Mouse (Mus musculus): Measurements from ENCODE around the gene Olfr1282. TPM values are rescaled to one million over a fixed set of nuclear protein-coding genes. Genes with fewer than 3 reads are reported as not detected.
"Not testable (repeated sequence)": the region's sequence is repeated elsewhere in the genome, so short reads cannot be mapped to it uniquely, and the experiment has no call there.

The Olfr1282 gene
- not detected in 2 replicates for polyA plus RNA-seq (2016; fragmentation: Nextera tagmentation; extraction: Ambion mirVana)

GRCm38 (mm10) chr2:111335976-111336375, at the start of gene Olfr1282:
Gene Olfr1282, minus strand, starts transcription at chr2:111336076.
- Histone ChIP-seq H3K9me3 (no peaks in the 10 kb centered on the region), H3K27me3 (no peaks in the 10 kb centered on the region), H3K9ac (no peak within 1 kb of the TSS), H3K4me2 (replicated peaks) (no peak within 1 kb of the TSS), H3K36me3 (no peaks in the 10 kb centered on the region), H3K4me1 (no peaks in the 10 kb centered on the region), H3K27ac (no peak within 1 kb of the TSS), H3K4me3 (no peak within 1 kb of the TSS)
- no peak for ATAC-seq (ENCODE audit: insufficient number of reproducible peaks, insufficient read depth, low FRiP score, low TSS enrichment)
- 74% methylated on average over 2 of the region's 2 CpGs for WGBS

GRCm38 (mm10) chr2:111375222-111375621, 39.3 kb upstream of the Olfr1282 start, which contains the start of gene Olfr1284:
Gene Olfr1284, plus strand, starts transcription at chr2:111375522.
- Histone ChIP-seq H3K27ac (no peak within 1 kb of the TSS), H3K36me3 (no peaks in the 10 kb centered on the region), H3K27me3 (no peaks in the 10 kb centered on the region), H3K4me3 (no peak within 1 kb of the TSS), H3K9ac (no peak within 1 kb of the TSS), H3K4me2 (replicated peaks) (no peak within 1 kb of the TSS), H3K9me3 (no peaks in the 10 kb centered on the region), H3K4me1 (no peaks in the 10 kb centered on the region)
- 84% methylated on average over 1 of the region's 1 CpGs for WGBS
- no peak for ATAC-seq (ENCODE audit: insufficient number of reproducible peaks, insufficient read depth, low FRiP score, low TSS enrichment)

- no peaks in the 10 kb centered on the region for H3K9me3 ChIP-seq
- no peak within 1 kb of the TSS for H3K27ac ChIP-seq
- H3K4me1 ChIP-seq, result no peaks in the 10 kb centered on the region
- no peak within 1 kb of the TSS for H3K9ac ChIP-seq
- no peaks in the 10 kb centered on the region for H3K27me3 ChIP-seq
- H3K4me3 ChIP-seq, result no peak within 1 kb of the TSS
- ATAC-seq (ENCODE audit: insufficient number of reproducible peaks, insufficient read depth, low FRiP score, low TSS enrichment), result no peak
- H3K4me2 ChIP-seq (replicated peaks), result no peak within 1 kb of the TSS
- WGBS, result 72% methylated on average over 2 of the region's 2 CpGs
- no peaks in the 10 kb centered on the region for H3K36me3 ChIP-seq
Measured at GRCm38 (mm10) chr2:111366490-111366889, 30.6 kb upstream of the Olfr1282 start, which contains the start of gene Olfr1283. Gene Olfr1283, plus strand, starts transcription at chr2:111366790.

GRCm38 (mm10) chr2:111333721-111334120, 2.2 kb downstream of the Olfr1282 start:
- not testable (repeated sequence) for H3K4me2 ChIP-seq (replicated peaks); H3K27ac ChIP-seq; H3K36me3 ChIP-seq; ATAC-seq (ENCODE audit: insufficient number of reproducible peaks, insufficient read depth, low FRiP score, low TSS enrichment); H3K4me1 ChIP-seq; H3K27me3 ChIP-seq; H3K4me3 ChIP-seq; H3K9ac ChIP-seq; H3K9me3 ChIP-seq
- WGBS, result 87% methylated on average over 5 of the region's 5 CpGs

GRCm38 (mm10) chr2:111326220-111326619, 9.7 kb downstream of the Olfr1282 start, which contains the start of gene Olfr1281:
Gene Olfr1281, plus strand, starts transcription at chr2:111326520.
- H3K9me3 ChIP-seq, result no peaks in the 10 kb centered on the region
- no peaks in the 10 kb centered on the region for H3K36me3 ChIP-seq
- H3K4me1 ChIP-seq, result no peaks in the 10 kb centered on the region
- 78% methylated on average over 2 of the region's 2 CpGs for WGBS
- no peak within 1 kb of the TSS for H3K4me3 ChIP-seq
- H3K9ac ChIP-seq, result no peak within 1 kb of the TSS
- H3K27me3 ChIP-seq, result no peaks in the 10 kb centered on the region
- H3K4me2 ChIP-seq (replicated peaks), result no peak within 1 kb of the TSS
- no peak for ATAC-seq (ENCODE audit: insufficient number of reproducible peaks, insufficient read depth, low FRiP score, low TSS enrichment)
- no peak within 1 kb of the TSS for H3K27ac ChIP-seq

- H3K4me3 ChIP-seq, result no peak within 1 kb of the TSS
- no peak within 1 kb of the TSS for H3K4me2 ChIP-seq (replicated peaks)
- H3K4me1 ChIP-seq, result no peaks in the 10 kb centered on the region
- no peaks in the 10 kb centered on the region for H3K9me3 ChIP-seq
- no peaks in the 10 kb centered on the region for H3K27me3 ChIP-seq
- no peak for ATAC-seq (ENCODE audit: insufficient number of reproducible peaks, insufficient read depth, low FRiP score, low TSS enrichment)
- no peak within 1 kb of the TSS for H3K9ac ChIP-seq
- H3K36me3 ChIP-seq, result no peaks in the 10 kb centered on the region
- no peak within 1 kb of the TSS for H3K27ac ChIP-seq
Measured at GRCm38 (mm10) chr2:111313717-111314116, 22.2 kb downstream of the Olfr1282 start, which contains the start of gene Olfr1280. Gene Olfr1280, plus strand, starts transcription at chr2:111314017.

- ATAC-seq (ENCODE audit: insufficient number of reproducible peaks, insufficient read depth, low FRiP score, low TSS enrichment), result no peak
- Histone ChIP-seq H3K27me3 (no peaks in the 10 kb centered on the region), H3K36me3 (no peaks in the 10 kb centered on the region), H3K4me2 (replicated peaks) (no peak within 1 kb of the TSS), H3K27ac (no peak within 1 kb of the TSS), H3K9me3 (no peaks in the 10 kb centered on the region), H3K4me3 (no peak within 1 kb of the TSS), H3K4me1 (no peaks in the 10 kb centered on the region), H3K9ac (no peak within 1 kb of the TSS)
Measured at GRCm38 (mm10) chr2:111300374-111300773, 35.5 kb downstream of the Olfr1282 start, which contains the start of gene Olfr1279. Gene Olfr1279, plus strand, starts transcription at chr2:111300635.

GRCm38 (mm10) chr2:111298541-111298940, 37.3 kb downstream of the Olfr1282 start:
- no peaks in the 10 kb centered on the region for H3K9me3 ChIP-seq
- H3K36me3 ChIP-seq, result no peaks in the 10 kb centered on the region
- H3K4me3 ChIP-seq, result no peak overlapping the region
- H3K27me3 ChIP-seq, result no peaks in the 10 kb centered on the region
- no peak overlapping the region for H3K4me2 ChIP-seq (replicated peaks)
- H3K4me1 ChIP-seq, result no peaks in the 10 kb centered on the region
- no peak overlapping the region for H3K9ac ChIP-seq
- H3K27ac ChIP-seq, result no peak overlapping the region
- no peak for ATAC-seq (ENCODE audit: insufficient number of reproducible peaks, insufficient read depth, low FRiP score, low TSS enrichment)

- Histone ChIP-seq H3K27ac (no peak within 1 kb of the TSS), H3K4me3 (no peak within 1 kb of the TSS), H3K27me3 (no peaks in the 10 kb centered on the region), H3K36me3 (no peaks in the 10 kb centered on the region), H3K4me1 (no peaks in the 10 kb centered on the region), H3K9me3 (no peaks in the 10 kb centered on the region), H3K4me2 (replicated peaks) (no peak within 1 kb of the TSS), H3K9ac (no peak within 1 kb of the TSS)
- no peak for ATAC-seq (ENCODE audit: insufficient number of reproducible peaks, insufficient read depth, low FRiP score, low TSS enrichment)
Measured at GRCm38 (mm10) chr2:111289836-111290235, 46.0 kb downstream of the Olfr1282 start, which contains the start of gene Olfr1278. Gene Olfr1278, plus strand, starts transcription at chr2:111290136.

Other genes starting within 250 kb of the Olfr1282 start
- not detected in 2 replicates for gene Gm13941, start 230.1 kb downstream of the Olfr1282 start, polyA plus RNA-seq (2016; fragmentation: Nextera tagmentation; extraction: Ambion mirVana)
- not detected in 2 replicates for gene Gm15130, start 183.1 kb downstream of the Olfr1282 start, polyA plus RNA-seq (2016; fragmentation: Nextera tagmentation; extraction: Ambion mirVana)
- gene 4930430A15Rik, start 106.5 kb downstream of the Olfr1282 start, polyA plus RNA-seq (2016; fragmentation: Nextera tagmentation; extraction: Ambion mirVana), result not detected in 2 replicates
- gene Olfr1275, start 100.8 kb downstream of the Olfr1282 start, polyA plus RNA-seq (2016; fragmentation: Nextera tagmentation; extraction: Ambion mirVana), result not detected in 2 replicates
- gene Olfr1276, start 81.6 kb downstream of the Olfr1282 start, polyA plus RNA-seq (2016; fragmentation: Nextera tagmentation; extraction: Ambion mirVana), result not detected in 2 replicates
- gene Olfr1277, start 62.0 kb downstream of the Olfr1282 start, polyA plus RNA-seq (2016; fragmentation: Nextera tagmentation; extraction: Ambion mirVana), result not detected in 2 replicates
- gene Olfr1278, start 45.9 kb downstream of the Olfr1282 start, polyA plus RNA-seq (2016; fragmentation: Nextera tagmentation; extraction: Ambion mirVana), result not detected in 2 replicates
- not detected in 2 replicates for gene Olfr1279, start 35.4 kb downstream of the Olfr1282 start, polyA plus RNA-seq (2016; fragmentation: Nextera tagmentation; extraction: Ambion mirVana)
- not detected in 2 replicates for gene Olfr1280, start 22.1 kb downstream of the Olfr1282 start, polyA plus RNA-seq (2016; fragmentation: Nextera tagmentation; extraction: Ambion mirVana)
- not detected in 2 replicates for gene Olfr1281, start 9.6 kb downstream of the Olfr1282 start, polyA plus RNA-seq (2016; fragmentation: Nextera tagmentation; extraction: Ambion mirVana)
- not detected in 2 replicates for gene Olfr1283, start 30.7 kb upstream of the Olfr1282 start, polyA plus RNA-seq (2016; fragmentation: Nextera tagmentation; extraction: Ambion mirVana)
- not detected in 2 replicates for gene Olfr1284, start 39.4 kb upstream of the Olfr1282 start, polyA plus RNA-seq (2016; fragmentation: Nextera tagmentation; extraction: Ambion mirVana)
- gene Olfr1286, start 87.0 kb upstream of the Olfr1282 start, polyA plus RNA-seq (2016; fragmentation: Nextera tagmentation; extraction: Ambion mirVana), result not detected in 2 replicates
- not detected in 2 replicates for gene Olfr1287, start 113.1 kb upstream of the Olfr1282 start, polyA plus RNA-seq (2016; fragmentation: Nextera tagmentation; extraction: Ambion mirVana)
- gene Olfr1288, start 138.0 kb upstream of the Olfr1282 start, polyA plus RNA-seq (2016; fragmentation: Nextera tagmentation; extraction: Ambion mirVana), result not detected in 2 replicates
- gene Olfr1289, start 144.7 kb upstream of the Olfr1282 start, polyA plus RNA-seq (2016; fragmentation: Nextera tagmentation; extraction: Ambion mirVana), result not detected in 2 replicates
- not detected in 2 replicates for gene Olfr1290, start 157.8 kb upstream of the Olfr1282 start, polyA plus RNA-seq (2016; fragmentation: Nextera tagmentation; extraction: Ambion mirVana)
- gene Olfr1291-ps1, start 161.1 kb upstream of the Olfr1282 start, polyA plus RNA-seq (2016; fragmentation: Nextera tagmentation; extraction: Ambion mirVana), result not detected in 2 replicates
- not detected in 2 replicates for gene Olfr1293-ps, start 189.1 kb upstream of the Olfr1282 start, polyA plus RNA-seq (2016; fragmentation: Nextera tagmentation; extraction: Ambion mirVana)
- not detected in 2 replicates for gene Olfr1294, start 204.2 kb upstream of the Olfr1282 start, polyA plus RNA-seq (2016; fragmentation: Nextera tagmentation; extraction: Ambion mirVana)
- not detected in 2 replicates for gene Olfr1295, start 233.6 kb upstream of the Olfr1282 start, polyA plus RNA-seq (2016; fragmentation: Nextera tagmentation; extraction: Ambion mirVana)